Mouse (Mus musculus) right cerebral cortex, adult 2 months (tissue): ENCODE data around the gene Il17rd.

Experiments
- DNase-seq, 2 experiments: peaks; one replicate each; pipeline ENCODE4 v3.0.0; 2021 to 2022; ENCODE audit warnings: low spot score in 2 of 2

The Il17rd gene

DNA sequence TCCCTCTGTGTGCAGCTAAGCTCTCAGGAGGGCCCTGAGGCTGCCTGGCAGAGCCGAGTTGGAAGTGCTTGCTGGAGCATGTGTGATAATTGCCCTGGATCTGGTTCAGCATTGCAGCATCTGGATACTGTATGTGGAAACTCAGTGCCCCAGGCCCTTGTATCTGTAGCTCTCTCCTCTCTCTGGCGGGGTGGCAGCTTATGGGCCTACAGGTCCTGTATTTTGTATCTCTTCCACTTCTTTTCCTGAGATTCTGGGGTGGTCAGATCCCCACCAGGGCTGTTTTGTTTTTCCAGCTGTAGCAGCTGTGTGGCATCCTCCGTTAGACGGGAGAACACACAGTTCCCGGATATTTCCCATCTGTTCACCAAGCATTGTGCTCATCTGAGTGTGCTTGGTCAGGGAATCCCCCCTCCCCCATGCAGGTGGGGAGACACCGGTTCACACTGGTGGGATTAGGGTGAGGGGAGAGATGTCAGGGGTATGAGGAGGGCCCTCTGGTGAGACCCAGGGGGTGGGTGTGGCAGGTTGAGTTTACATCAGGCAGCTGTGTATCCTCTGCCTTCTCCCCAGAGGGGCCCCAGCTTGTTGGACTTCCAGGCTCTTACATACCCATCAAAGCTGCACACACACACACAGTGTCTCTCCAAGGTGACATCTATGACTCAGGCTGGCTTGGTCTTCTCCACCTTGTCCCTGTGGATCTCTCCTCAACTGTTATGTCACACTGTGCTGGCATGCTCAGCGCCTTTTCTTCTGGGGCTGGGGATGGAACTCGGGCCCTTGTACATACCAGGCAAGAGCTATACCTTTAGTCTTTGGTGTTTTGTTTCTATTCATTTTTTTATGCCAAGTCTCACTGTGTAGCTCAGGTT is 106.7 kb downstream of the Il17rd start:
- no peak for DNase-seq

DNA sequence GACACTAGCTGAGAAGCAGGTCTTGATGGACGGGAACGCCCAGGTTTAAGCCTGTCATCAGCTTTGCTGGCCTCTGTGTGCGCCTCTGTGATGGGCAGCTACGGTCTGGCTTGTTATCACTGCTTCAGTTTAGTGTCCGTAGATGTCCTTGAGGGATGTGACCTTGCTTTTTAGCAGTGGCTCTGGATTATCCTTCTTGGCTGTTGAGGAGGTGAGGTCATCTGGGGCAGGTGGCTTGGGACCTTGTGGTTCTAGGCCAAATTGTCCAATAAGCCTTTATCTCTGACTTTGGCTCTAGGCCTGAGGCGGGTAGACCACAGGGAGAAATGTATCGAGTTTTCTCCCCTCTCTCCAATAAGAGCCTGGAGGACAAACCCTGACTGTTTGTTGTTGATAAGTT is 109.0 kb downstream of the Il17rd start:
- no peak for DNase-seq

DNA sequence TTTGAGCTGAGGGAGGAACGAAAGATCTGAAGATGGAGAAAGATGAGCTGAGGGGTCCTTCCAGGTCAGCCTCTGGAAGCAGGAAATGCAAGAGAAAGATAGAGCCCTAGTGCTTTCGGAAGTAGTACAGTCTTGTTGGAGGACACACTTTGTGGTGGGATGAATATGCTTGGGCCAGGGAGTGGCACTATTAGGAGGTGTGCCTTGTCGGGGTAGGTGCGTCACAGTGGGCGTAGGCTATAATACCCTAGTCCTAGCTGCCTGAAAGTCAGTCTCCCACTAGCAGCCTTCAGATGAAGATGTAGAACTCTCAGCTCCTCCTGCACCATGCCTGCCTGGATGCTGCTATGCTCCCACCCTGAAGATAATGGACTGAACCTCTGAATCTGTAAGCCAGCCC is 110.7 kb downstream of the Il17rd start:
- DNase-seq: no peak

DNA sequence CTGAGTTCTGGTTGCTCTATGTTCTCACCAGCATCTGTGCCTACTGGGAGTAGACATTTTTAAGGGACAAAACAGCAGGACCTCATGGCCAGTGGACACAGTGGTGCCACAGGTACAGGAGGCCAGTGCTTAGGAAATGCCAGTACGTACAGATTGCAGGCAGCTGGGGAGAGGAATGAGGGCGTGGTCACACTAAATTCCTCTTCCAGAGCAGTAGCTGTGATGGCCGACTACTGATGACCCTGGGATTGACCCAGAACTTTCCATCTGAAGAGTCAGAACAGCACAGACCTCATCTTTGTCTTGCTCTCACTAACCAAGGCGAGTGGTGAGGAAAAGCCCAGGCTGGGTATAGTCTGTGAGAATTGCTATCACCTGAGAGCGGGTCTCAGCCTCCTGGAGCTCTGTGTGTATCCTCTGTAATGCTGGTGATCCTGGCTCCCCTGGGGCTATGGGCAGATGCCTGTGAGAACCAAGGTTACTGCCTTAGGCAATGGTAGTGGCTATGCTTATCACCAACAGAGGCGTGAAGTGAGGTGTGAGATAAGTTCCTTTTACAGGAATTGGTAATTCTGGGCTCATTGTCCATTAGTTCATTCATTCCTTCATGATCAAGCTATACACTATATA is 111.4 kb downstream of the Il17rd start:
- DNase-seq: no peak

DNA sequence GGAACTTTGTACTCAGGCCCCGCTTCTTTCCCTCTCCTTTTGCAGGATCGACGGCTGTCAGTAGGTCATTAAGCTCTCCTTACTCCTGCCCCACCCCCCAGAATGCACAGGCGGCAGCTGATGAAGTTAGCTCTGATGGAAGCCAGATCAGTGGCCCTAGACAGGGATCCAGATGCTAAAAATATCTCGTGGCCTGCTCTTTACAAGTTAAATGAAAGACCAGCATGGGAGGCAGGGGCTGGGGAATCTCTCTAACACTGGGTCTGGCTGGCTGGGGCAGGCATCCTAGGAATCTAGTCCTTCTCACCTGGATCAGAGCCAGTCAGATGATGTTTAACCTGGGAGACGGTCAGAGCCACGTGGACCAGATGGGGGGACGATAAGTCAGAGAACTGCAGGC is 112.7 kb downstream of the Il17rd start:
- DNase-seq: no peak

DNA sequence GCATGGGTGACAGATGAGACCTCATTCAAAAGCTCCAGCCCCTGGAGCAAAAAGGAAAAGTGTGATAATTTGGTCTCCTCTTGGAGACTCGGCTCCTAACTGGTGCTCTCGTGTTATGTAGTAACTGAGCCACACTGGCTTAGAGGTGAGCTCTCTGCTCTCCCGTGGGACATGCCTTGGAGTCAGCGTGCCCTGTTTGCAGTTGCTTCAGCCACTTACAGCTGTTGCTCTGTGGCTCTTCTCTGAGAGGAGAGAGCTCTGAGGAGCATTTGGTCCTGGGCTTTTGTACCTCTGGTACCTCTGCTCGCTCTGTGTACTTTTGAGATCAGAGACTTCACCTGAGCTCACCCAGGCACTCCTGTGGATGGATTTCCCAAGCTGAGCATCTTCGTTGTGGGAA is 116.3 kb downstream of the Il17rd start:
- no peak for DNase-seq

DNA sequence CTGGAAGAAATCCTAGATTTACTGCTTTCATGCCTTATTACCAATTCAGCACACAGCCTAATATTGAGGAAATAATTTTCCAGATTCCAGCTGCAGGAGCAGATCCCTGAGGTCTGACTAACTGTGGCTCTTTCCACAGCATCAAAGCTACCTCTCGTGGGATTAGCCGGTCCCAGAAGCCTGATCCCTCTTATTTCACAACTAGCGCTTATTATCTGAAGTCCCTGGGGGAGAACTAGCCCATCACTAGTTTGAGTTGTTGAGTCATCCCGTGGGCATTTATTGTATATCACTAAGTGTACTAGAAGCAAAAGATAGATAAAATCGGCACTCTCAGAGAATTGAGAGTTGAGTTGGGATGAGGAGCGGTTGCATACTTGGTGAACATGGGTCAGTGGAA is 117.3 kb downstream of the Il17rd start:
- no peak for DNase-seq
